Mouse (Mus musculus) MEL (cell line): ENCODE data around the gene Lsm2. TPM values are rescaled to one million over a fixed set of nuclear protein-coding genes. Genes with fewer than 3 reads are reported as not detected.

ENCODE experiments used
- DNase-seq: peaks from one replicate; pipeline ENCODE4 v3.0.0; 2011; ENCODE audit warnings: low read depth, low spot score
- H3K27ac ChIP-seq: 2 replicates; pipeline ENCODE4 v1.5.1; 2012; ENCODE audit warnings: low read depth, mild to moderate bottlenecking, control low read depth, low read length, moderate library complexity; ENCODE audit not compliant: control insufficient read depth
- H3K27me3 ChIP-seq, 2 experiments: fragments of 150-350 bp in 1 of 2; sonication (generic) in 1 of 2; 2 replicates each; pipeline ENCODE4 v1.6.1; 2012; ENCODE audit warnings: low read length in 2 of 2, mild to moderate bottlenecking in 2 of 2, improper control_type of control experiment in 1 of 2, moderate library complexity in 1 of 2; ENCODE audit not compliant: insufficient read depth in 2 of 2, control insufficient read depth in 1 of 2
- H3K36me3 ChIP-seq, 2 experiments: 2 replicates each; pipeline ENCODE4 v1.6.1; 2012 to 2014; ENCODE audit warnings: low read length in 2 of 2, improper control_type of control experiment in 1 of 2, inconsistent platforms in 1 of 2, mild to moderate bottlenecking in 1 of 2; ENCODE audit not compliant: insufficient read depth in 2 of 2, control insufficient read depth in 1 of 2
- H3K4me1 ChIP-seq, 2 experiments: fragments of 150-350 bp in 1 of 2; sonication (generic) in 1 of 2; 2 replicates each; pipeline ENCODE4 v1.6.1; 2012; ENCODE audit warnings: low read length in 2 of 2, improper control_type of control experiment in 1 of 2, mild to moderate bottlenecking in 1 of 2; ENCODE audit not compliant: insufficient read depth in 2 of 2, control insufficient read depth in 1 of 2
- H3K4me3 ChIP-seq, 2 experiments: fragments of 150-350 bp in 1 of 2; sonication (generic) in 1 of 2; 2 replicates each; pipeline ENCODE4 v1.5.1; 2012; ENCODE audit warnings: low read depth in 2 of 2, low read length in 2 of 2, mild to moderate bottlenecking in 2 of 2, moderate library complexity in 2 of 2, control low read depth in 1 of 2, improper control_type of control experiment in 1 of 2; ENCODE audit not compliant: control insufficient read depth in 1 of 2, insufficient read depth in 1 of 2
- H3K79me2 ChIP-seq: 2 replicates; pipeline ENCODE4 v1.6.1; 2012; ENCODE audit warnings: mild to moderate bottlenecking, low read length, moderate library complexity; ENCODE audit not compliant: control insufficient read depth, poor library complexity, insufficient read depth
- H3K9ac ChIP-seq: 2 replicates; pipeline ENCODE4 v1.6.1; 2012; ENCODE audit warnings: low read depth, mild to moderate bottlenecking, control low read depth, low read length, moderate library complexity; ENCODE audit not compliant: control insufficient read depth, poor library complexity, severe bottlenecking
- H3K9me3 ChIP-seq: fragments of 150-350 bp; sonication (generic); replicated peaks from 2 replicates; pipeline ENCODE4 v1.6.1; 2012; ENCODE audit warnings: mild to moderate bottlenecking, low read length, improper control_type of control experiment, moderate library complexity; ENCODE audit not compliant: insufficient read depth
- CHD1 ChIP-seq: IDR thresholded peaks from 2 replicates; pipeline ENCODE4 v1.6.1; 2012; ENCODE audit warnings: low read depth, mild to moderate bottlenecking, inconsistent platforms, low read length, improper control_type of control experiment
- CTCF ChIP-seq, 3 experiments: IDR thresholded peaks in 2 of 3; conservative IDR thresholded peaks in 1 of 3; 2 replicates each; pipeline ENCODE4 v1.5.1; 2011 to 2012; ENCODE audit warnings: low read length in 3 of 3, low read depth in 2 of 3, mild to moderate bottlenecking in 2 of 3, improper control_type of control experiment in 1 of 3, inconsistent platforms in 1 of 3, mixed read lengths in 1 of 3, moderate library complexity in 1 of 3; ENCODE audit not compliant: control insufficient read depth in 1 of 3, insufficient read depth in 1 of 3, poor library complexity in 1 of 3, severe bottlenecking in 1 of 3
- E2F4 ChIP-seq: IDR thresholded peaks from 2 replicates; pipeline ENCODE4 v1.6.1; 2011; ENCODE audit warnings: low read depth, low read length, improper control_type of control experiment, borderline replicate concordance
- ELF1 ChIP-seq: IDR thresholded peaks from 2 replicates; pipeline ENCODE4 v1.6.1; 2014; ENCODE audit warnings: low read depth, mild to moderate bottlenecking, inconsistent platforms, low read length, improper control_type of control experiment, moderate library complexity
- EP300 ChIP-seq, 2 experiments: IDR thresholded peaks; 2 replicates each; pipeline ENCODE4 v1.6.1; 2011; ENCODE audit warnings: improper control_type of control experiment in 2 of 2, low read length in 2 of 2, low read depth in 1 of 2, mild to moderate bottlenecking in 1 of 2
- ETS1 ChIP-seq: IDR thresholded peaks from 2 replicates; pipeline ENCODE4 v1.6.1; 2012; ENCODE audit warnings: low read depth, mild to moderate bottlenecking, inconsistent platforms, low read length, improper control_type of control experiment, moderate library complexity
- GABPA ChIP-seq: IDR thresholded peaks from 2 replicates; pipeline ENCODE4 v1.6.1; 2012; ENCODE audit warnings: low read depth, mild to moderate bottlenecking, inconsistent platforms, low read length, improper control_type of control experiment, moderate library complexity
- GATA1 ChIP-seq: IDR thresholded peaks from 2 replicates; pipeline ENCODE4 v1.6.1; 2011; ENCODE audit warnings: low read depth, low read length, improper control_type of control experiment
- HCFC1 ChIP-seq: IDR thresholded peaks from 2 replicates; pipeline ENCODE4 v1.6.1; 2012; ENCODE audit warnings: low read depth, mild to moderate bottlenecking, inconsistent platforms, low read length, improper control_type of control experiment, moderate library complexity
- JUND ChIP-seq: IDR thresholded peaks from 2 replicates; pipeline ENCODE4 v1.6.1; 2011; ENCODE audit warnings: low read depth, mild to moderate bottlenecking, improper control_type of control experiment, low read length
- MAFK ChIP-seq: IDR thresholded peaks from 2 replicates; pipeline ENCODE4 v1.6.1; 2011; ENCODE audit warnings: low read depth, mild to moderate bottlenecking, low read length, improper control_type of control experiment, borderline replicate concordance
- MAX ChIP-seq: IDR thresholded peaks from 2 replicates; pipeline ENCODE4 v1.6.1; 2011; ENCODE audit warnings: low read length, improper control_type of control experiment
- MAZ ChIP-seq: IDR thresholded peaks from 2 replicates; pipeline ENCODE4 v1.6.1; 2012; ENCODE audit warnings: low read depth, mild to moderate bottlenecking, inconsistent platforms, low read length, improper control_type of control experiment
- MEF2A ChIP-seq: IDR thresholded peaks from 2 replicates; pipeline ENCODE4 v1.6.1; 2014; ENCODE audit warnings: low read depth, mild to moderate bottlenecking, inconsistent platforms, low read length, improper control_type of control experiment; ENCODE audit not compliant: poor library complexity, insufficient replicate concordance, severe bottlenecking; ENCODE audit errors: extremely low read depth
- MYB ChIP-seq: IDR thresholded peaks from 2 replicates; pipeline ENCODE4 v1.6.1; 2011; ENCODE audit warnings: mild to moderate bottlenecking, low read depth, low read length, improper control_type of control experiment
- MYC ChIP-seq: IDR thresholded peaks from 2 replicates; pipeline ENCODE4 v1.6.1; 2011; ENCODE audit warnings: low read depth, mild to moderate bottlenecking, low read length, improper control_type of control experiment, moderate library complexity
- NRF1 ChIP-seq: IDR thresholded peaks from 2 replicates; pipeline ENCODE4 v1.6.1; 2014; ENCODE audit warnings: low read depth, mild to moderate bottlenecking, inconsistent platforms, low read length, improper control_type of control experiment, moderate library complexity; ENCODE audit not compliant: poor library complexity, insufficient read depth, severe bottlenecking
- POLR2A ChIP-seq, 2 experiments: IDR thresholded peaks; 2 replicates each; pipeline ENCODE4 v1.6.1; 2011 to 2012; ENCODE audit warnings: low read length in 2 of 2, mild to moderate bottlenecking in 2 of 2, control low read depth in 1 of 2, improper control_type of control experiment in 1 of 2, low read depth in 1 of 2, moderate library complexity in 1 of 2; ENCODE audit not compliant: control insufficient read depth in 1 of 2, insufficient read depth in 1 of 2, poor library complexity in 1 of 2
- POLR2AphosphoS2 ChIP-seq: IDR thresholded peaks from 2 replicates; pipeline ENCODE4 v1.6.1; 2011; ENCODE audit warnings: low read length, improper control_type of control experiment
- POLR2AphosphoS5 ChIP-seq: IDR thresholded peaks from 2 replicates; pipeline ENCODE4 v1.6.1; 2012; ENCODE audit warnings: low read depth, borderline replicate concordance, mild to moderate bottlenecking, inconsistent platforms, low read length, moderate library complexity, mixed read lengths
- RAD21 ChIP-seq: IDR thresholded peaks from 2 replicates; pipeline ENCODE4 v1.6.1; 2011; ENCODE audit warnings: mild to moderate bottlenecking, low read depth, low read length, improper control_type of control experiment
- RCOR1 ChIP-seq: IDR thresholded peaks from 2 replicates; pipeline ENCODE4 v1.6.1; 2012; ENCODE audit warnings: low read depth, mild to moderate bottlenecking, inconsistent platforms, low read length, improper control_type of control experiment
- SMC3 ChIP-seq: IDR thresholded peaks from 2 replicates; pipeline ENCODE4 v1.6.1; 2011; ENCODE audit warnings: low read depth, low read length, improper control_type of control experiment
- TAL1 ChIP-seq: IDR thresholded peaks from 2 replicates; pipeline ENCODE4 v1.6.1; 2012; ENCODE audit warnings: mild to moderate bottlenecking, inconsistent platforms, low read length, moderate library complexity, mixed read lengths
- TBP ChIP-seq: IDR thresholded peaks from 2 replicates; pipeline ENCODE4 v1.8.0; 2011; ENCODE audit warnings: low read depth, low read length, improper control_type of control experiment
- TCF12 ChIP-seq: IDR thresholded peaks from 2 replicates; pipeline ENCODE4 v1.6.1; 2014; ENCODE audit warnings: low read depth, mild to moderate bottlenecking, inconsistent platforms, low read length, improper control_type of control experiment, moderate library complexity
- UBTF ChIP-seq: IDR thresholded peaks from 2 replicates; pipeline ENCODE4 v1.6.1; 2012; ENCODE audit warnings: low read depth, mild to moderate bottlenecking, inconsistent platforms, low read length, improper control_type of control experiment, moderate library complexity, borderline replicate concordance; ENCODE audit not compliant: insufficient read depth
- USF2 ChIP-seq, 2 experiments: IDR thresholded peaks; 2 replicates each; pipeline ENCODE4 v1.6.1; 2011 to 2012; ENCODE audit warnings: improper control_type of control experiment in 2 of 2, low read length in 2 of 2, borderline replicate concordance in 1 of 2, inconsistent platforms in 1 of 2, low read depth in 1 of 2, mild to moderate bottlenecking in 1 of 2; ENCODE audit not compliant: insufficient read depth in 1 of 2
- ZC3H11A ChIP-seq: IDR thresholded peaks from 2 replicates; pipeline ENCODE4 v1.6.1; 2012; ENCODE audit warnings: low read depth, mild to moderate bottlenecking, inconsistent platforms, low read length, improper control_type of control experiment
- ZKSCAN1 ChIP-seq: IDR thresholded peaks from 2 replicates; pipeline ENCODE4 v1.6.1; 2012; ENCODE audit warnings: low read depth, mild to moderate bottlenecking, inconsistent platforms, low read length, improper control_type of control experiment, moderate library complexity
- ZMIZ1 ChIP-seq: IDR thresholded peaks from 2 replicates; pipeline ENCODE4 v1.6.1; 2012; ENCODE audit warnings: low read depth, mild to moderate bottlenecking, inconsistent platforms, low read length, improper control_type of control experiment, moderate library complexity
- ZNF384 ChIP-seq: IDR thresholded peaks from 2 replicates; pipeline ENCODE4 v1.6.1; 2012; ENCODE audit warnings: low read depth, mild to moderate bottlenecking, inconsistent platforms, low read length, improper control_type of control experiment
- polyA plus RNA-seq, 2 experiments: library from polyadenylated mRNA; stranded (reverse) in 1 of 2; unstranded in 1 of 2; fragments of >175 nt in 1 of 2; fragments of >200 nt in 1 of 2; gene quantifications; 2 replicates each; pipeline versions ENCODE4 v1.2.1 to v1.2.4; 2012; ENCODE audit warnings: low replicate concordance in 2 of 2, low read depth in 1 of 2; ENCODE audit not compliant: insufficient read length in 2 of 2, insufficient read depth in 1 of 2, missing spikeins in 1 of 2
- total RNA-seq: library from RNA; depleted of rRNA; stranded (reverse); fragments of 300-350 nt; gene quantifications from 2 replicates; pipeline ENCODE4 v1.2.3, GENCODE M21; 2012

Lsm2 gene
- total and polyA plus RNA-seq, 3 experiments = 57.9 to 180 TPM; not detected in 1

- TF ChIP-seq MAX = peak; percentile 80
- TF ChIP-seq MEF2A = no peak
- no peak; the same call in 1 of the 2 replicates for TF ChIP-seq CHD1
These were observed 19.2 kb downstream of the Lsm2 start, which contains the start of gene Vars (continued) for GRCm38 (mm10) chr17:35000717-35001451.

- peak overlapping the region; percentile 64 to 89 for H3K4me3 ChIP-seq
- DNase-seq = peak; percentile 66
- peaks cover 0 to 5% of the 10 kb centered on the region in 2 experiments; a peak in 2 of 4 replicates for H3K4me1 ChIP-seq
- TF ChIP-seq ETS1 = peak; percentile 26; the same call in 1 of the 2 replicates
- no peak for TF ChIP-seq ZNF384
- TF ChIP-seq CTCF (IDR thresholded peaks at IDR 0.05 in 2 of 3, conservative IDR thresholded peaks at IDR 0.05 in 1 of 3; ENCODE audit: control insufficient read depth in 1 of 3, insufficient read depth in 1 of 3, low read depth in 2 of 3, low read length in 3 of 3, poor library complexity in 1 of 3, severe bottlenecking in 1 of 3) = no peak
- TF ChIP-seq MYC = no peak
- peak in 1 of 2 experiments; percentile 50; a peak in 1 of 4 replicates for TF ChIP-seq POLR2A (IDR thresholded peaks at IDR 0.05; ENCODE audit: control insufficient read depth in 1 of 2, insufficient read depth in 1 of 2, low read depth in 1 of 2, low read length in 2 of 2, poor library complexity in 1 of 2)
- no peak for TF ChIP-seq RCOR1
- no peak for TF ChIP-seq GABPA
- no peak for TF ChIP-seq SMC3
- TF ChIP-seq ZC3H11A = no peak
- no peak for TF ChIP-seq ZKSCAN1
- no peak for TF ChIP-seq NRF1
- TF ChIP-seq E2F4 = no peak
- no peak; a peak in 1 of 4 replicates for TF ChIP-seq EP300 (IDR thresholded peaks at IDR 0.05; ENCODE audit: low read depth in 1 of 2, low read length in 2 of 2)
- TF ChIP-seq JUND = no peak
- no peak for TF ChIP-seq USF2 (IDR thresholded peaks at IDR 0.05; ENCODE audit: borderline replicate concordance in 1 of 2, insufficient read depth in 1 of 2, low read depth in 1 of 2, low read length in 2 of 2)
- no peak for TF ChIP-seq TCF12
- no peak for TF ChIP-seq ZMIZ1
- TF ChIP-seq GATA1 = no peak
- no peak for TF ChIP-seq POLR2AphosphoS5
- no peak for TF ChIP-seq RAD21
- no peak for TF ChIP-seq POLR2AphosphoS2
- no peak for TF ChIP-seq UBTF
- peak; percentile 48; the same call in 1 of the 2 replicates for TF ChIP-seq TBP
- no peak for TF ChIP-seq MAFK
- 0 out of 2 replicates have a peak, but pooled peaks have one; percentile 17 for TF ChIP-seq MAX
- no peak for TF ChIP-seq TAL1
- 0 out of 2 replicates have a peak, but pooled peaks have one; percentile 11 for TF ChIP-seq HCFC1
- TF ChIP-seq MAZ = no peak
- TF ChIP-seq MYB = no peak
- TF ChIP-seq ELF1 = no peak
These were observed 19.9 kb downstream of the Lsm2 start for GRCm38 (mm10) chr17:35001452-35002152.

More at GRCm38 (mm10) chr17:35001452-35002152, 19.9 kb downstream of the Lsm2 start:
- no peaks in the 10 kb centered on the region for H3K9me3 ChIP-seq
- peak overlapping the region; percentile 100 for H3K9ac ChIP-seq
- peaks cover 0 to 7% of the 10 kb centered on the region in 2 experiments; a peak in 3 of 4 replicates for H3K36me3 ChIP-seq
- peaks cover 79% of the 10 kb centered on the region for H3K79me2 ChIP-seq
- no peaks in the 10 kb centered on the region for H3K27me3 ChIP-seq
- peak overlapping the region; percentile 99 for H3K27ac ChIP-seq
